Mouse (Mus musculus) brain, embryonic 14.5 days (tissue): ENCODE results near the gene Hrnr.

ENCODE experiments used
- CTCF ChIP-seq: fragments of 200-500 bp; IDR thresholded peaks from 2 replicates; pipeline ENCODE4 v1.5.1; 2012; ENCODE audit warnings: inconsistent platforms, mild to moderate bottlenecking, moderate library complexity, borderline replicate concordance; ENCODE audit not compliant: insufficient read depth, insufficient read length; ENCODE audit errors: extremely low read depth
- POLR2A ChIP-seq: fragments of 200-500 bp; IDR thresholded peaks from 2 replicates; pipeline ENCODE4 v1.6.1; 2012; ENCODE audit warnings: mild to moderate bottlenecking, inconsistent platforms, borderline replicate concordance; ENCODE audit not compliant: poor library complexity, insufficient read depth, insufficient read length, severe bottlenecking; ENCODE audit errors: extremely low read depth

- TF ChIP-seq POLR2A (no peak), CTCF (no peak)
These were observed at the start of gene Hrnr for GRCm38 (mm10) chr3:93319449-93319848.
